Mouse (Mus musculus) CD4-positive, CD25-positive, alpha-beta regulatory T cell, adult 4 months (primary cell): ENCODE measurements around the gene Lypd5. TPM values are rescaled to one million over a fixed set of nuclear protein-coding genes. Genes with fewer than 3 reads are reported as not detected.

Experiments used
- ATAC-seq: one replicate; pipeline ENCODE4 v1.8.0; 2017
- polyA plus RNA-seq, 2 experiments: library from polyadenylated mRNA; unstranded; fragments of 100-300 nt; shearing (Covaris generic); gene quantifications; one replicate each; pipeline ENCODE4 v1.2.1; 2017

The Lypd5 gene
- polyA plus RNA-seq, 2 experiments from 2014 or later = 0.19 TPM; not detected in 1

- ATAC-seq = no peak
Observed at GRCm38 (mm10) chr7:24361001-24361400, 12.0 kb downstream of the Lypd5 start.

GRCm38 (mm10) chr7:24363228-24363627 is 14.2 kb downstream of the Lypd5 start:
- no peak for ATAC-seq

- ATAC-seq = peak; percentile 31
Observed at GRCm38 (mm10) chr7:24364827-24365226, 15.8 kb downstream of the Lypd5 start.

GRCm38 (mm10) chr7:24365258-24366014 is 16.4 kb downstream of the Lypd5 start:
- ATAC-seq = no peak

GRCm38 (mm10) chr7:24366716-24367632 is 18.0 kb downstream of the Lypd5 start:
- peak; percentile 42 for ATAC-seq

- peak; percentile 12 for ATAC-seq
Observed at GRCm38 (mm10) chr7:24368226-24368625, 19.2 kb downstream of the Lypd5 start.

GRCm38 (mm10) chr7:24368946-24369345 is 19.9 kb downstream of the Lypd5 start:
- ATAC-seq = no peak

- ATAC-seq = peak; percentile 66
Observed at GRCm38 (mm10) chr7:24369731-24370541, 20.9 kb downstream of the Lypd5 start, which contains the start of gene Kcnn4. Gene Kcnn4 (plus strand): TSS chr7:24370263.

- no peak for ATAC-seq
Observed at GRCm38 (mm10) chr7:24371012-24371808, 22.2 kb downstream of the Lypd5 start.

GRCm38 (mm10) chr7:24371809-24372145 is 22.8 kb downstream of the Lypd5 start:
- ATAC-seq = no peak

- no peak for ATAC-seq
Observed at GRCm38 (mm10) chr7:24372300-24372699, 23.3 kb downstream of the Lypd5 start.

- ATAC-seq = no peak
Observed at GRCm38 (mm10) chr7:24372786-24373185, 23.8 kb downstream of the Lypd5 start.

- peak; percentile 43 for ATAC-seq
Observed at GRCm38 (mm10) chr7:24373538-24374379, 24.8 kb downstream of the Lypd5 start.

GRCm38 (mm10) chr7:24376456-24376855 is 27.5 kb downstream of the Lypd5 start:
- no peak for ATAC-seq

- no peak for ATAC-seq
Observed at GRCm38 (mm10) chr7:24377091-24377865, 28.3 kb downstream of the Lypd5 start.

GRCm38 (mm10) chr7:24378049-24378701 is 29.2 kb downstream of the Lypd5 start:
- peak; percentile 58 for ATAC-seq

- ATAC-seq = peak; percentile 60
Observed at GRCm38 (mm10) chr7:24379934-24380333, 30.9 kb downstream of the Lypd5 start.

GRCm38 (mm10) chr7:24380370-24380769 is 31.4 kb downstream of the Lypd5 start:
- peak; percentile 28 for ATAC-seq

GRCm38 (mm10) chr7:24382730-24383372 is 33.9 kb downstream of the Lypd5 start:
- no peak for ATAC-seq
